Mouse (Mus musculus) left cerebral cortex, postnatal 10 days (tissue): ENCODE results near the gene Galnt16. TPM values are rescaled to one million over a fixed set of nuclear protein-coding genes. Genes with fewer than 3 reads are reported as not detected.

Source experiments
- DNase-seq, 2 experiments: peaks; one replicate each; pipeline ENCODE4 v3.0.0; 2021 to 2022; ENCODE audit warnings: low spot score in 2 of 2, mixed read lengths in 1 of 2; ENCODE audit errors: extremely low spot score in 1 of 2
- intact Hi-C: fragments of 180-260 bp; cut with DNase I; formaldehyde crosslinking; loops from one replicate; pipeline ENCODE4 v1.15.1; 2025
- total RNA-seq, 2 experiments: library from RNA; stranded (reverse); gene quantifications; 2 replicates each; pipeline ENCODE4 v1.2.3; 2021

The Galnt16 gene
- total RNA-seq, 2 experiments from 2014 or later, result 54.7 to 61.1 TPM

DNA sequence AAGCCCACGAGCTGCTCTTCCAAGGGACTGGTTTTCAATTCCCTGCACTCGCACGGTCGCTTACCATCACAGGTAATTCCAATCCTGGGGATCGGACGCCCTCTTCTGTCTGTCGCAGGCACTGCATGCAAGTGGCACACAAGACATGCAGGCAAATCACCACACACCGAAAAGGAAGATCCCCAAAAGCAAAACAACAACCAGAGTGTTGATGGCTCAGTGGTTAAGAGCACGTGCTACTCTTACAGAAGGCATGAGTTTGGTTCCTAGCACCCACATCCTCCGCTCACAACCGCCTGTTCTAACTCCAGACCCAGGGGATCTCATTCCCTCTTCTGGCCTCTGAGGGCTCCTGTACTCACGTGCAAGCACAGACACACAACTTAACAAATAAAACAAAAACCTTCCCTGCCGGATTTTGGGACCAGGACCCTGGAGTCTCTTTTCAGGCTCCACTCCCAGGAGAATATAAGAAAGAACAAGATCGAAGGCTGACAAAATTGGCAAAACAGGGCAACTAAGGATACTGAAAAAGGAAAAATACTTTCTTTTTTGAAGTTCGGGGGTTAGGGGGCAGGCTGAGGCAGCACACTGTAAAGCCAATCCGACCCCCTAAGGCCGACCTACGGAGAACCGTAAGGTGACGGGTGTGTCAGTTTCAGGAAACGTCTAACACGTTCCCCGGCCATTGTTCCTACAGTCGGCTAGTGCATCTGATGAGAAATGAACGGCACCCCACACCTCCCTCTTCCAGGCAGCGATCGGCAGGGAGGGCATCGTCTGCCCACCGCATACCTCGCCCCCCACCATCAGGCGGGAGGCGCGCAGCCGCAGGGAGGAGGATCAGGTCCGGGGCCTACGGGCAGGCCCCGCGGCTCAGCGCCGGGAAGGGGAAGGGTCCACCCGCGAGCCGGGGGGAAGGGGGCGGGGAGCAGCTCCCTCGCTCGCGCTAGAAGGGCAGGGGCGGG lies 124.9 kb downstream of the Galnt16 start:
- intact Hi-C loops, result no loop called here
- DNase-seq, result peak; percentile 14 to 48

DNA sequence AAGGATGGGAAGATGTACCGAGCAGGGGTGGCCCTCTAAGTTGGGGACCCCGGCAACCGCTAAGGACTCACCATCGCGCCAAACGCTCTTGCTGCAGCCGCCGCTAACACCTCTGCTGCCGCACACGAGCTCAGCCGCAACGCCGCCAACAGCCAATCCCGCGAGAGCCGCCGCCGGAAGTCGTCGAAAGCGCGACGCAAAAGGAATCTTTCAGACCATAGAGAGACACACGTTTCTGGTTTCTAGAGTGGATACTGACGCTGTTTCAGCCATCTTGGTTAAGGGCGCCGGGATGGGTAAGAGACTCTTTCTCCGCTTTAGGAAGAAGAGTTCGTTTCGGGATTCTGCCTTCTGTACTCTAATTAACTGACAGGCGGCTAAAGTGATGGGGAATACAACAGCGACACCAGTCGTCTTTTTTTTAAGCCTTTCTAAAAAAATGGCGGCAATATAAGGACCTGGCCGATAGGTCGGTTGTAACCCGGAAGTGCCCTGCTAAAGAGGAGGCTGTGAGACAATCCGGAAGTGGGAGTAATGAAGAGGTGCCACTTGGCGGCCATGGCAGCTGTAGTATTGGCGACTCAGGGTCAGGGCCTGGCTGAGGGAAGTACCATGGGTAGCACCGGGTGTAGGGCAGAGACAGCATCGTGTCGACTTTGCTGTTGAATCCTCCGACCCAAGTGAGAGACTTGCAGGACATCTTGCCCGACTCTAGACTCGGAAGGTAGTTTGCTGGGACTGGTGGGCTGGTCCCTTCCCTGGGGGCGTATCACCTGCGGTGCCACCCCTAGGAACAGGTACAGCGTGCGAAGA lies 125.8 kb downstream of the Galnt16 start, which contains the start of the genes Slc39a9 and Erh:
TSS of gene Slc39a9 (plus strand) at position 191 of the 813 bp plus-strand sequence.
TSS of gene Erh (minus strand) at position 649 of the 813 bp plus-strand sequence.
- intact Hi-C loops, result no loop called here
- DNase-seq, result peak; percentile 93 to 94

DNA sequence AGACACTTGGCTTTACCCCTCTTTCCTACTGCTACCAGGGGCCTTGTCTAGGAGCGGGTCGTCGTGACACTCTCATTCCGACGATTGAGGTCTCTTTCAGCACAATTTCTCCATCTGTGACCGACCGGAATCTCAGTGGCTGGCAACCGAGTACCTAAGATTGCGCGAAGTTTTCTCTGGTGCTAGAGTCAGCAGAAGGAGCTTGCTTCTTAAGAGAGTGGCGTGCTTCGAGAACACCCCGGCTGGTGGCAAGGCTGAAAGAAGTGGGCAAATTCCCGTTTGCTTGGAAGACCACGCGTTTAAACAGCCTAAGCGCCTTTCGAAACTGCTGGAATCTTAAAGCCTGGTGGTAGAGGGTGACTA lies 126.4 kb downstream of the Galnt16 start:
- peak in 1 of 2 experiments; percentile 26 for DNase-seq
- intact Hi-C loops, result no loop called here

DNA sequence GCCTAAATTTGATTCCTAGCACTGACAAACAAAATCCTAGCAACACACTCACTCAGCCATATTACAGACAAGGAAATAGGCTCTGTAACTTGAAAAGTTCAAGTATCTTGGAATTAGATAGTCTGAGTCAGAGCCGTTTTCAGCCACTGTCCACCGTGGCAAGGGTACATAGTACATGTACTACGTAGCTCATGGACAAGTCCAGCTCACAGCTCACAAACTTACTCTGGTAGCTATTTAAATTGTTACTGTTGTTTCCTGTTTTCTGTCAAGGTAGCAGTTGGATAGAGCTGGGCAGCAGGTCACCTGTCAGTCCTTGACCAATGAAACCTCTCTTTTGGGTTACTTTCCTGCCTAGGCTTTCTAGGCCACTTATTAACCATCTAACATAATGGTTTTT lies 128.3 kb downstream of the Galnt16 start:
- DNase-seq, result no peak
- intact Hi-C loops, result no loop called here

DNA sequence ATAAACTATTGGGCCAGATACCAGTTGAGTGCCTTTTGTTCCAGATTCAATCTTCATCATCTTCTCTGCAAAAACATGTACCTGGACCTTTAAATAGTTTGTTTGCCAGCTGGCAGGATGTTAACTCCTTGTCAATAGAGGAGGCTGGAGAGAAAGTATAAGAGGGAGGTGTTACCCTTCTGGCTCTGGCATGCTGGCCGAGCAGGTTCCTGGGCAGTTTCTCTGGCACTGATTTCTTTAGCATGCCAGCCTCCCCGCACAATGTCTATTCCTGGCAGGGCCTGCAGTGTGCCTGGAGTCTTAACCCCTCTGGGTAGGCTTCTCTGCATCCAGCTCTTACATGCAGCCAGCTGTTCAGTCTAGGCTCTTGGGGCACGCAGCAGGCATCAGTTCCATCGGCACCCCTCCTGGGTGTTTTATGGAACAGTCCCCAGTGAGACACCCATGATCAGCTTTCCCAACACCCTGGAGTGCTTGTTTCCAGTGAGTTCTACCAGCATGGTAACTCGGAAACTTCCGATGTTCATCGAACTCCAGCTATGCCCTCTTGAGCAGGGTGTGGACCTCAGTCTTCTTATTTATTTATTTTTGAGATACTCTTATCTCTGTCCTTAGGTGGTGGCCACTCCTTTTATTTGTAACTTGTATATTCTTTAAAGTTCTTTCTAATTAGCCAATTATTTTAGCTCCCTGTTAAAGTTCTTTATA lies 136.0 kb downstream of the Galnt16 start:
- DNase-seq, result no peak
- intact Hi-C loops, result no loop called here

DNA sequence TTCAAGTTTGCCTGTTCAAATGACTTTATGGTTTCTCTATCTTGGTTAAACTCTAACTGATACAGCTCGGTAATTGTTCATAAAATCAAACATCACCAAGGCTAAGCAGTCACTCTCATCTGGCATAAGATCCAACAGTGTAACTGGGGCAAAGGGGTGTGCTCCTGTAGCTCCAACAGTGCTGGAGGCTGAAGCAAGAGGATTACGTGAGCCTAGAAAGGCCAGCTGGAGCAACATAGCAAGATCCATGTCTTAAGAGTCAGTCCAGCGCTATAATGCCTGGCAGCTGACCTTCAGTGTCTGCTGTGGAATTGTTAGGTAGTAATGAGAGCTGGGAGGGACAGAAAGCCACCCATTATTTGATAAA lies 136.6 kb downstream of the Galnt16 start:
- DNase-seq, result no peak
- intact Hi-C loops, result no loop called here

DNA sequence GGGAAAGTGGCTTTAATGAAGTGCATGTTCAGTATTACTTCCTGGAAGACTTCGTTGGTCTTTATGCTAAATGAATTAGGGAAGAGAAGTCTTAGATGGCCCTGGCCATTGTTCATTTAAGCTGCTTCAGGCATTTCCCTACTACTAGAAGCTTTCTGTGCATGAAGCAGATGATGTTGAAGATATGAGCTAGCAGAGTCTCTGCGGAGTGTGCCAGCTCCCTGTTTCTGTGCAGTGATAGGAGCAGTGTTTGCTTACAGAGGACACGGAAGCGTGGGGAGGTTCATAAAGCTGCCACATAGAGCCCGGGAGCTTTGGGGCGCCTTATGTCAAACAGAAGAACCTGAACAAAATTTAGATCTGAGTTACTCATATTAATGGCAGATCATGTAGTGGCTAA lies 140.6 kb downstream of the Galnt16 start:
- no peak for DNase-seq
- intact Hi-C loops, result no loop called here

DNA sequence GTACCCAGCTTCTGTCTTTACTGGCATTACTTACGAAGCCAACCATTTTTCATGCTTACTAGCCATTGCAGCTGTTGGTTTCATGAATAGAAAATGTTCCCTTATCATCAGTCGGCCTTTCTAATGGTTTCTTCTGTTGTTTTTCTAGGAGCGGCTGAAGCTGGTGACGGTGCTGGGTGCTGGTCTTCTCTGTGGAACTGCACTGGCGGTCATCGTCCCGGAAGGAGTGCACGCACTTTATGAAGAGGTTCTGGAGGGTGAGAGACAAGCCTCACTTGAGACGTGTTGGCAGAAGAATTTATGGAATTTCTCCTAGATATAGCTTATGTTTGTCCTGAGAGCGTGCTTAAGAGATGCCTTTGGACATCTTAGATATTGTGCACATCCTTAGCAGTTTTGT lies 144.2 kb downstream of the Galnt16 start:
- DNase-seq, result no peak
- intact Hi-C loops, result no loop called here

DNA sequence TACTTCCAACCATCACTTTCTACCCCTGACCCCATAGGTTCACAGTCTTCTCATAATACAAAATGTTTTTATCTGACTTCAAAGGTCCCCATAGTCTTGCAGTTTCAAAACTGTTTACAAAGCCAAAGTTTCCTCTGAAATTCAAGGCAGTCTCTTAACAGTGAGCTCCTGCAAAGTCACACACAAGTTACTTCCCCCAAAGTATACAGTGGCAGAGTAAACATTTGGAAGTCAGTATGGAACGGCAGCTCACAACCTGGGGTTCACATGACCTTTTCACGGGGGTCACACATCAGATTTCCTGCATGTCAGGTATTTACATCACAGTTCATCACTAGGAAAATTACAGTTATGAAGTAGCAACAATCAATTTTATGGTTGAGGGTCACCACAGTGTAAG lies 145.9 kb downstream of the Galnt16 start:
- no peak for DNase-seq
- intact Hi-C loops, result no loop called here

DNA sequence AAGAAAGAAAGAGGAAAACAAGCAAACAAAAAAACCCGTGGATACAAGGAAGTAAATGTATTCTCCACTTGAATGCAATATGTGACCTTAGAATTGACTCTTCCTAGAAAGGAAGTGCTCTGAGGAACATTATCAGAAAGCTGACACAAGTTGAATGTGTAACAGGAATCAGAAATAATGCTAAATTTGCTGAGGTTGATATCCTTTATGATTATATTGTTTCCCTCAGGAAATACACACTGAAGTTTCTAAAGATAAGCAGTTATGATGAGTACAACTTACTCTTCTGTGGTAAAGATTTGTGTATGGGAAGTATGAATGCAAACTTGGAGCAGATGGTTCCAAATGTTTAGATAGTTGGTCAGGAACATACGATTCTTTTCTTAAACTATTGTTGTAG lies 150.3 kb downstream of the Galnt16 start:
- intact Hi-C loops, result no loop called here

DNA sequence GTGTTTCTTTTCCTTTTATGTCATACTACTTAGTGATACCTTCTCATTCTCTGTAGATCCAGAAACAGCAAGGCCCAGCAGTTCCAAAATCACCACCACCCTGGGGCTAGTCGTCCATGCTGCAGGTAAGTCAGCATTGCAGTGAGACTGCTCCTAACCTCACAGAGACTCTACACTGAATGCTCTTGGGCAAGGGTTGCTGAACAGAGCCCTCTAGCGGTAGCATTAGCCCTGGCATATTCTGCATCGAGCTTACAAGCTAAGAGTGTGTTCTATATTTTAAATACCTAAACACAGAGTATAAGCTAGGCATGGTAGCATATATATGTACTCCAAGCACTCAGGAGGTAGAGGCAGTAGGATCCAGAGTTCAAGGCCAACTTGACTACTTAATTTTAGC lies 155.1 kb downstream of the Galnt16 start:
- peak; percentile 41 to 45 for DNase-seq
- intact Hi-C loops, result loop anchor here (5.0 kb wide), 1 partner anchor 176 kb away; no protein-coding TSS in a partner anchor

More for the DNA sequence above, 150.3 kb downstream of the Galnt16 start:
- no peak for DNase-seq

Other genes starting within 250 kb of the Galnt16 start
- gene Dcaf5, start 81.7 kb upstream of the Galnt16 start, total RNA-seq, result 10 to 100 TPM; 71.3 to 72.2 TPM
- 10 to 100 TPM; 91.3 to 97.4 TPM for gene Exd2, start 55.2 kb upstream of the Galnt16 start, total RNA-seq
- gene Slc39a9, start 125.6 kb downstream of the Galnt16 start, total RNA-seq, result 10 to 100 TPM; 42.0 to 42.2 TPM
- gene Erh, start 126.1 kb downstream of the Galnt16 start, total RNA-seq, result 10 to 100 TPM; 63.8 to 67.9 TPM
- gene Plekhd1, start 174.3 kb downstream of the Galnt16 start, total RNA-seq, result 1 to 10 TPM; 1.9 to 2.1 TPM
- 10 to 100 TPM; 18.6 to 18.8 TPM for gene Ccdc177, start 242.4 kb downstream of the Galnt16 start, total RNA-seq